Mouse (Mus musculus): ENCODE results near the gene E2f6. TPM values are rescaled to one million over a fixed set of nuclear protein-coding genes. Genes with fewer than 3 reads are reported as not detected.

Gene E2f6
- polyA plus RNA-seq, 1 experiment from 2014 or later: 67.6 TPM

- DNase-seq (ENCODE audit: extremely low spot score, low spot score): no peak
- Histone ChIP-seq H3K4me1 (peaks cover 6% of the 10 kb centered on the region), H3K4me3 (no peak overlapping the region), H3K36me3 (replicated peaks) (no peaks in the 10 kb centered on the region), H3K27me3 (ENCODE audit: poor library complexity, severe bottlenecking) (no peaks in the 10 kb centered on the region), H3K27ac (no peak overlapping the region), H3K9me3 (no peaks in the 10 kb centered on the region)
- 91% methylated on average over 6 of the region's 6 CpGs for WGBS
These were observed 75.6 kb downstream of the E2f6 start for GRCm38 (mm10) chr12:16886354-16886753.

Small RNAs within 50 kb of the gene (microRNA-seq; reads per million reads assigned to microRNA genes)
- not detected for gene Gm44305

Other genes with a start within 250 kb of the E2f6 start
- gene Lpin1, start 200.0 kb upstream of the E2f6 start, polyA plus RNA-seq (2016; fragmentation: Nextera tagmentation; extraction: Ambion mirVana): 3.5 and 4.4 TPM in 2 replicates
- not detected in 2 replicates for gene Ntsr2, start 157.6 kb upstream of the E2f6 start, polyA plus RNA-seq (2016; fragmentation: Nextera tagmentation; extraction: Ambion mirVana)
- gene Greb1, start 10.1 kb upstream of the E2f6 start, polyA plus RNA-seq (2016; fragmentation: Nextera tagmentation; extraction: Ambion mirVana): 12.9 and 14.6 TPM in 2 replicates
- gene Rock2, start 83.9 kb downstream of the E2f6 start, polyA plus RNA-seq (2016; fragmentation: Nextera tagmentation; extraction: Ambion mirVana): 10.5 and 11.5 TPM in 2 replicates
- 2.9 and 3.5 TPM in 2 replicates for gene Pqlc3, start 189.4 kb downstream of the E2f6 start, polyA plus RNA-seq (2016; fragmentation: Nextera tagmentation; extraction: Ambion mirVana)
- 0.60 and 1.1 TPM in 2 replicates for gene 2410004P03Rik, start 200.8 kb downstream of the E2f6 start, polyA plus RNA-seq (2016; fragmentation: Nextera tagmentation; extraction: Ambion mirVana)